Mouse (Mus musculus) ovary, postnatal 36 days (tissue): Measurements from ENCODE around the gene Baz2b.

ENCODE experiments used
- DNase-seq: peaks from one replicate; pipeline ENCODE4 v3.0.0; 2022; ENCODE audit warnings: low spot score, mixed read lengths

The Baz2b gene

DNA sequence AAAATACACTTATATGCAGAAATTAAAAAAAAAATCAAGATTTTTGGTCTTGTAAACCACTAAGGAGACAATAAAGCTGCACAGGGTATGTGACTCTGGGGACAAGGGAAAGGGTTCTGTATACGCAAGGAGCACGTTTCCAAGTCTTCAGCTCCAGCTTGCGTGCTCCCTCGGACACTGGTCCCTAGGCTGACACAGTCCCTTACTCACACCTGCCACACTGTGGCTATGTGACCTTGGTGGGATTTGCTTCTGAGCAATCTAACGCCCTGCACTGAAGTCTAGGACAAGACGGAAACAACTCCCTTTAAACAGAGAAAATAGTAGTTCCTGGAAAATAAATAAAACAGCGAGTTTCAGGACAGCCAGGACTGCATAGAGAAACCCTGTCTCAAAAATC, 253.7 kb downstream of the Baz2b start:
- DNase-seq, result no peak

DNA sequence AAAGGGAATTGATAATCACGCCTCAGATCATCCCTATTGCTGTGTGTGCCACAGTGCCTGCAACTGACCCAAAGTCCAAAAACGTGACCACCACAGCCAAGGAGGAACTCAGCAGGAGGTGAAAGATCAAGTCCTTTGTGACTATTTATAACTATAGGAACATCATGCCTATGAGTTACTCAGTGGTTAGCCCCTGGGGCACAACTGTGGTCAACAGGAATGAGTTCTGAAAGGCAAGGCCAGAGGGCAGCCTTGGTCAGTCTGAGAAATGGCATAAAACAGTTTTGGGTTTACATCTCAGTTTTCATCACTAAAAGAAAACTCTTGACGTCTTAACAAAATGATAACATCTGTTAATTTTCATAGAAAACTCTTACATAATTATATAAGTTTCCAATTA, 254.8 kb downstream of the Baz2b start:
- no peak for DNase-seq

DNA sequence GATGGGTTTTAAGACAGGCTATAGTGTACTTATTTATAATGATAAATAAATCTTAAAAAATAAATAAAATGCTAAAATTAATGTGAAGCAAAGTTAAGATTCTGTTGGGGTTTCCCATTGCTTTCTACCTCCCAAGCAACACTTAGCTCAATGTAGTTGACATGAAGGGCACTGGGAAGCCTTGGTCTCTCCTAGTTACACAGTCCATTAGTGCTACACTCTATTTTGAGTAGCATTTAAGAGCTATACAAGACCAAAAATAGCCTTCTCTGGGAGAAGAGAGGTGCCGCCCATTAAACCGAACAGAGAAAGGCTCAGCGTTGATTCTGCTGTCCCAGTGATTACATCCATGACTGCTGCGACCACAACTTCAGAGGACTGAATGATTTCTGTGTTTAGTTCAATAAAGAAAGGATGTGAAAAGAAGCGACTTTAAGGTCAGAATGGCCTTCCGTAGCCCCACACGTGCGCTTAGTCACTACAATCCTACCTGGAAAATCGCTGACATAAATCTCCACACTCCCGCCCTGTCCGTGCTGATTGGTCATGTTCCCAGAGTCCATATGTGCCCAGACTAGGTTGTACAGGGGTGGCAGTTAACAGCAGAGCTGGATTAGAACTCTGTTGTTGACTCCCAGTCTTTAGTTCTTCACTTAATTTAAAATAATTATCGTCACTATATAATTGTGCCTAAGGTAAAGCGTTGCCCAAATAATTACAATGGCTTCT, 257.2 kb downstream of the Baz2b start:
- no peak for DNase-seq

DNA sequence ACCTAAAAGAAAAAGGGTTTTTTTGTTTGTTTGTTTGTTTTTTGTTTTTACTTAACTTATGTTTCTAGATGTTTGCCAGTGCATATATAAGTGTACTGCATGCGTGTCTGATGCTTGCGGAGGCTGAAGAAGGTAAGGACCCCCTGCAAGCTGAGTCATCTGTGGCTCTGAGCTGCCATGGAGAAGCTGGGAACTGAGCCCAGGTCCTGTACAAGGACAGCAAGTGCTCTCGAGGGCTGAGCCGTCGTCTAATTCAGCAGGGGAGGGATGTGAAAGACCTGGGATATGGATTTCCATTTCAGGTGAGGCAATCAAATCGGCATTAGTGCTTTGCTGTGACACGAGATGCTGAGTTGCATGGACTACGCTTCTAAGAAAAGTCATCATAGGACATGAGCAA, 257.9 kb downstream of the Baz2b start:
- DNase-seq, result no peak

DNA sequence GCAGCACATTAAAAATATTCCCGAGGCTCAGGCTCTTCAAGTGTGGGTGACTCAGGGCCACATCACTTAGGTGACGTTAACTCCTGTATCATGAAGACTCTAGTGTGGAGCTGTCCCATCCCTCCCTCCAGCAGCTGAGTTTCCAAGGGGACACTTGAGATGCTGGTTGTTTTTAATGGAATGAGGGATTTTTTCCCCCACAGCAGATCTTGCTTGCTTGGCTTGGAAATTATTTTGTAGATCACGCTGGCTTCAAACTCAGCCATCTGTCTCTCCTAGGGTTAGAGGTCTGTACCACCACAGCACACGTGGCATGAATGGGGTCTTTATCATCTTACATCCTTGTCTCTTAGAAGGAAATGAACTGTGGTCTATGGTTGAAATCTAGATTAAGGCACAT, 258.5 kb downstream of the Baz2b start:
- no peak for DNase-seq

DNA sequence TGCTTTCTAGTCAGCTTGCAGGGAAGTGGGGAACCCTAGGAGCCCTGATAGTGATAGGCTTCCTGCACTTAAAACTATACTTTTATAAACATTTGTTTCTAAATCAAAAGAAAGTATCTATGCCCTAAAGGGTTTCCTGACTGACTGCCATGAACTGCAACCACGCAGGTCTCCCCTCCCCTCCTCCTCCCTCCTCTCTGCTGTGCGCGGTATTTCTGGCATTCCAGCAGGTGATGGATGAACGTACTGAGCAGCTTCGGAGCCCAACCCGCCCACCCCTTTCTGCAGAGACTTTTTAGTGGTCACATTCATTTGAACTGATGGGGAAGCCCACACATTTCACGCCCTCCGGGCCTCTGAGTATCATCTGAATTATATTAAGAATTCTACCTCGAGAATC, 273.3 kb downstream of the Baz2b start:
- no peak for DNase-seq

DNA sequence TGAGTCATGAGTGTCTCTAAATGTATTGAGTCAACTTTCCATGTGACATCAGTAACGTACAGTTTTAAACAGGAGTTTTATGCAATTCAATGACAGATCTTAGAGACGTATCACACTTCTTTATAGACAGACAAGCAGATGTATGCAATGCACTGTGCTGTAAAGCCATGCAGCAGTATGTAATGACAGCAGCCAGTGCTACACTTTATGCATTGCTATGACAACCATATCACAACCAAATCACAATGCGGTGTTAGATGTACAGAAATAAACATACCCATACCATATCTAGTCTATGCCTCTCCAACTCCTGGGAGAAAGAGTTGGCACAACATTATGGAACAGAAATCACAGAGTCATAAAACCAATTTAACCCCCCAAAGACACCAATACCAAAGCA, 276.5 kb downstream of the Baz2b start:
- DNase-seq, result no peak

DNA sequence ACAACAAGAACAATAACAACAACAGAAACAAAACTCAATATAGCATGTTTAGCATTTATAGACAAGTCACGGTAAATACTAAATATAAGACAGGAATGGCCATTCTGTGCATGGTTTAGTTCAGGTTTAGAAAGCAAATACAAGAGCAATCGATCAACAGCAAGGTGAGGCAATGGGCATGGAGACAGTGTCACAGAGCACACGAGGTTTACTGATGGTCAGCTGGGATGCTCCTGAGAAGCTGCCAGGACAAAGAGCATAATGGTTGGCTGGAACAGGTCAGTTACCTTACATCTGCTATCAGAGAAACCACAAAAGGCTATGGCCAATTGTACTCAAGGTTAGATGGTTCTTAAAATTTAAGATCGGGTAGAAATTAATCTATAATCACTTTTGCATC, 277.4 kb downstream of the Baz2b start:
- DNase-seq, result no peak

DNA sequence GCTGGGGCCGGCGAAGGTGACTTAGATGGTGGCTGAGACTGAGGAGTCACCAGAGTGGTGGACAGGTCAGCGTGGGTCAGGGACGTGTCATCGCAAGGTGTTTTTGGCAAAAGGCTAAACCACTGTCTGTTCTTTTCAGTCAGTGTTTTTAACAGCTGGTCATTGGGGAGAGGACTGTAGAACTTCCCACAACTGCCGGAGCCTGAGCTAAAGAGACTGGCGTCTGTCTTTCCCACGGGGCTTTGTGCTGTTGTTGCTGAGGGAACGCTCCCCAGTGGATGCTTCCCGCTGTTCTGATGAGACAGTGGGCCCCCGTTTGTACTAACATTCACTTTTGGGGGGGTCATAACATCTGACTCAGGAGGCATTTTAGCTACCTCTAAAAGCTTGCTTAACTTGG, 296.0 kb downstream of the Baz2b start:
- no peak for DNase-seq

DNA sequence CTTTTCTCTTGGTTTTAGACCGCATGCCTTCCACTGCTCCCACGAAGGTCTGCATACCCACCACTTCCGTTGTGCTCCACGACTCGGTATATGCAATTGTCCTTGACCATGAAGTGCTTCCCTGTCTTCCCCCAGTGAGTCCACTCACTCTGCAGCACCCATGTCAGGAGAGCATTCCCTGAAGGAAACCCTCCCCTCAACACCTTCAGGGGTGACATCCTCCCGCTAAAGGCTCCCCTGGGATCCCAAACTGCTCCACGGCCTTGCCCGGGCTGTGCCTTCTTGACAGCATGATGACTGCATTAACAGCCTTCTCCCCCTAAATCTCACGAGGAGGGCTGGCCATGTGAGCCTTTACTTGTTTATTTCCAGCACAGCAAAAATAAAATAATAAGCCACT, 301.6 kb downstream of the Baz2b start:
- no peak for DNase-seq

DNA sequence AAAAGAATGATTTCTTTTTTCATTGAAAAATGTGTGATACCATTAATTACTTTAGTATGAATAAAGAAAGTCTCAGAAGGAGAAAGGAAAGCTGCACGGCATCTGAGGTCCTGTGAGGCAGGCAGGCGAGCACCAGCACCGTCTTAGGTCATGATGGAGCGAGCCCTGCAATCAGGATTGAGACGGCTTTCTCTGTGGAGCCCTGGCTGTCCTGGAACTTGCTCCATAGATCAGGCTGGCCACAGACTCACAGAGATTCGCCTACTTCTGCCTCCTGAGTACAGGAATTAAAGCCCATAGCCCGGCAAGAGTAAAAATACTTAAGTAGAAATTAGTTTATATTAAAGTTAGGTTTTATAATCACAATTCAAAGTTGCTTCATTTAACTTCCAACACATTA, 305.6 kb downstream of the Baz2b start:
- no peak for DNase-seq

DNA sequence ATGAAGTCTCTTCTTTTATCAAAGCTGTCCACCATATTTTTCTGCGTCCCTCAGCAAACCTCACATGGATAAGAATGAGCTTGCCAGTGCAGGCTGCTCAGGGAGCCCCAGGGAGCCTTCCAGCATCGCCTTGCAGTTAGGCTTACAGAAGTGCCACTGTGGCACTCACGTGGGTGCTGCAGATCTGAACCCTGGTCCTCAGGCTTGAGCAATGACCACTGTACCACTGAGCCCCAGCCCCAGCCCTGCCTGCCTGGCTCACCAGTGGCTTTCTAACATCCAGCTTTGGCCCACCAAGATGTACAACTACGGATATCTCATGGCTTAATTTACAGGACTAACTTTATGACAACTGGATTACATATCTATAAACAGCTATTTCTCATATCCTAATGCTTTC, 311.0 kb downstream of the Baz2b start:
- no peak for DNase-seq

DNA sequence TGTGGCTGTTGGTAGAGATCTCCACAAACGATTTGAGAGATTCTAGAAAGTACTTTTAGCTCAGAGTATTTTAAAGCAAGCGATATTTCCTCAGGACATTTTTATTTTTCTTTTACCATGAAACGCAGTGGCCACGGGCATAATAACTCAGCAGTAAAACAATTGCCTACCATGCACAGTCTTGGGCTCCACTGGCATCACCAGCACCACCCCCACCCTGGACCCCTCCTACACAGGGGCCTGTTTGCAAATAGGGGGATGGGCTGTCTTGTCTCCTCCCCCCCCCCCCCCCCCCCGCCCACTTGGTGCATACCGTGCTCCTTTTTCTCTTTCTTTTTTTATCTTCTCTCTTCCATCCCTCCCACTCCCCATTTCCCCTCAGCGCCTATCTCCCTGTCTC, 311.5 kb downstream of the Baz2b start:
- no peak for DNase-seq

DNA sequence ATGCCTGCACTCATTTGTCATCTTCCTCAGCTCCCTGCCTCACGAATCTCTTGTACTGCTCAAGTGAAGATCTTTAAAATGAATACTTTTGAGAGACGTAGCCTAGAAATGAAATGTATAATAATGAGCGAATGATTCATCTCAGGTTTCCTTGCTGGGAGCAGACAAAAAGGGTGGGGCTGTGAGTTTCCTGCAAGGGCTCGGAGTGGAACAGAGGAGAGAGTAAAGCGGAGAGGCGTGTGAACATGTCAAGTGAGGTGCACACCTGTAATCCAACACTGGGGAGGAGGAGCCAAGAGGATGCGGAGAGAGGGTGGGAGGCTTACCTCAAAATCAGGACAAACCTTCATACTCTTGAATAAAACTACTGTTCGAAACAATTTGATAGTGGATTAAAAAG, 312.8 kb downstream of the Baz2b start:
- DNase-seq, result no peak

DNA sequence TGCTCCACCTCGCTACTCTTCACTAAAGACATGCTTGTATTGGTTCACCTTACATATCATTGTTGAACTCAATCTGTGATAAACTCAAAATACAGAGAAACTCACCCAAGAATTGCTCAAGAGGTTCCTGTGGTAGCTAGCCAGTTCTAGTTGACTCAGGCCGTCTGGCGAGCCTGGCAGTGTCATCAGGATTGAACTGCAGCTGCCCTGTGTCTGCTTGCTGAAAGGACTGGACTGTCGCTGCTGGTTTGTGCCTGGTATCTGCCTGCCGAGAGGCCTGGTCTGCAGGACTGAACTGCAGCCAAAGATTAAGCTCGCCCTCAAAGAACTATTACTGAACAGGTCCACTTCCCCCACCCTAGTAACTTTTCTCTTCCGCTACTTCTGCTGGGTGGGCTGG, 313.2 kb downstream of the Baz2b start:
- DNase-seq, result no peak

DNA sequence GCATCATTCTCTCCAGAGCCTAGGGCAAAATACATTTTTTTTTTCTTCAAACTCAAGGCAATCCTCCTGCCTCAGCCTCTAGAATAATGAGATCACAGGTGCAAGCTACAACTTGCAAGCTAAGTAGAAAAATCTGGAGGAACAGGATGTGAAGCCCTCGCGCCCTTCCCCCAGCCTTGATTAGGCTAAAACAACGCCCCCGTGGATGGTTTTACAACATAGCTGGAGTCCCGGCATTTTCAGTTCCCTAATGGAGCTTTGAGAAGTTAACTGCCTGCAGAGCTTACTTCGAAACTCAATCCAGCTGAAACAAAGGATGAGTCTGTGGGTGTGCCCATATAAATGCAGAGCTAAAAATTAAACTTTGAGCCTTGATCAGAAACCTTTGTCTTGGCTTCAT, 319.9 kb downstream of the Baz2b start:
- no peak for DNase-seq

DNA sequence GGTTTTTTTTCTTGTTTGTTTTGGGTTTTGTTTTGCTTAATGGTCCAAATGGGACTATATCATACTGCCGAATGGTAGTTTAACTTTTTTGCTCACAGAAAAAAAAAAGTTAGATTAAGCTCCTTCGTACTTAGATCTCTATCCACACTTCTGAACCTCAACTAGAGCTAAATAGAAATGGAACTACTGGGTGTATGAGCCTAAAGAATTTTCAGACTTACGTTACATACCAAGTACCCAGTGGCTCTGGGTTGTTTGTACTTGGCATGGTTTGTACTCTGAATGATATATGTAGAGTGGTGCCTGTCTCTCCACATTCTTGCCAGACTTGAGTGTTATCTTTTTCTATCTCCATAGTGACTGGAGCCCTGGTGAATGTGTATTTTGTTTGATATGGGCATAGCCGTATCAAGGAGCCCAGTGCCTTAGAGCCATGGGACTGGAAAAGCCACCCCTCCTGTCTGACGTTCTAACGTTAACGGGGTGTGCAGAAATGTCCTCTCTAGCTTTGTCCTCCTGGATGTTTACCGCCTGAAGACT, 326.8 kb downstream of the Baz2b start:
- DNase-seq, result no peak

DNA sequence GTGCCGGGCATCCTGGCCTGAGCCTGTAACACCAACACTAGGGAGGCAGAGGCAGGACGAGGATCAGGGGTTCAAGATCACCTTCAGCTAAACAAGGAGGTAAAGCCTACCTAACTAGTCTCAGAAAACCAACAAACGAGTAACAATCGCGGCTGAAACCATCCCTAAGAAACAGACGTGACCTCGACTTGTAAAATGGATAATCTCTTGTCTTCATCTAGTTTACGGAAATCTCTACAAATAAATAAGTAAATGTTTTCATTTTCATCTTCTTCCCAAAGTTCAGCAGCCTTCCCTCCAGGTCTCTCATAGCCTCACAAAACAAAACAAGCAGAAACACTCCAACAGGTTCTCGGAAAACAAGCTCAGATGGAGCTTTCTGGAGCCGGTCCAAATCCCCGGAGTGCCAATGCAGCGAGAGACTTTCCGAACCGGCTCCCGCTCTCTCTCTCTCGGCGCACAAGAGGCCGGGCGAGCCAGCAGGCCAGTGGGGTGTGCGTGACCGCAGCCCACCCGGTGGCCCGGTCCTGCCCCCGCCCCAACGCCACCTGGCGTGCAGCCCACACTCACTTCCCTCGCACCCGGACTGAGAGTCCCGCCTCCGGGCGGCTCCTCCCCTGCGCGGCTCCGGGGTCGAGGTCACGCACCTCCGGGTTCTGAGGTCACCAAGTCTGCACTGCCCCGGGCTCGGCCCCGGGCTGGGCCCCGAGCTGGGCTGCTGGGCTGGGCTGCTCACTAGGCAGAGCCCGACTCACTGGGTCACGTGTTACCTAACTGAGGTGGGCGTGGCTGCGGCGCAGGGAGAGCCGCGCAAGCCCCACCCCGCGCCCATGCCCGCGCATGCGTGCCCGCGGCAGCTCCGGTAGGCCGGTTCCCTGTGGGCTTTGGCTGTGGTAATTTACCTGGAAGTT, 327.6 kb downstream of the Baz2b start, which contains the start of gene Wdsub1:
TSS of gene Wdsub1 (minus strand) at position 761 of the 911 bp plus-strand sequence.
- DNase-seq, result peak; percentile 92

DNA sequence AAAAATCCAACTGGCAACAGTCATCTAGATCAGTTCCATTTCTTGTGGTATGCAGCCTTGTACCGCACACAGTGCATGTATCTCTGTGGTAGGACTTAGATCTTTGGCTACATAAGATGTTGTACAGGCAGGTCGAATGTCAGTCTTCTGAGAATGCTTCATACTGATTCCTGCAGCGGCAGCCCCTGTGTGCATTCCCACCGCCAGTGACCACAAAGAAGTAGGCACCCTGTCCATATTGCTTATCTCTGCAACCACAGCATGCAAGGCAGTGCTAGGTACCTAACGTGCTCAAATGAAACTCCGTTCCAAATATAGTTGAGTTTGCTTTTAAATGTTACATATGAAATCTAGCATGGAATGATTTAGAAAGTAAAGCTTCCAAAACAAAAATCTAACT, 328.2 kb downstream of the Baz2b start:
- no peak for DNase-seq

DNA sequence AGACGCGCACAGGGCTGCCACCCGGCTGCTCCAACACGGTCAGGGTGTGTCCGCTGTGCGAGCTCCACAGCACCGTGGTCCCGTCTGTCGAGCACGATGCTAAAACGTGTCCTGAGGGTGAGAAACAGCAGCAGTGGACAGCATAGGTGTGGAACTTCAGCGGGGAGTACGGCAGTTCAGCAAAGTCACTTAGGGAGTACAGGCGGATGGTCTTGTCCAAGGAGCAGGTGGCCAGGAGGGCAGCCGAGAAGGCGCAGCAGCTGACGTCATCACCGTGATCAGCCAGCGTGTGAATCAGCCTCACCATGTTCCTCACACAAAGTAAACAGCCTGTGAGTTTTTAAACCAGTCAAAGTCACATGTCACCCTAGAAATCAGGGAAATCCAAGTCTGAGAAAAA, 331.4 kb downstream of the Baz2b start:
- no peak for DNase-seq

DNA sequence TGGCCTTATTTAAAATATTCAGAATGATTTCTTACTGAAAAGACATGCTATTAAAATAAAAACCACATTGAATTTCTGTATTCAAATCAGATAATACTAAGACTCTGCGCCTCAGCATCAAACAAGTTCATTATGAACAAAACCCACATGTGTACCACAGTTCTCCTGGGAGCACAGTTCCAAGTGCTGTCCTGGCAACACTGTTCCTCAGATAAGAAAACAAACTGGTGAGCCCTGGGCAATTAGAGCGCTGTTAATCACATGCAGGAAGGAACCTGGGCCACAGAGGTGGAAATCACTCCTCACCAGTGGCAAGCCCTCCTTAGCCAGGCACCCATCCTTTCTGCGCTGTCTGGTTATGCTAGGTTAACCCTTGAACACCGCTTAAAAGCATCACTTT, 332.3 kb downstream of the Baz2b start:
- no peak for DNase-seq

DNA sequence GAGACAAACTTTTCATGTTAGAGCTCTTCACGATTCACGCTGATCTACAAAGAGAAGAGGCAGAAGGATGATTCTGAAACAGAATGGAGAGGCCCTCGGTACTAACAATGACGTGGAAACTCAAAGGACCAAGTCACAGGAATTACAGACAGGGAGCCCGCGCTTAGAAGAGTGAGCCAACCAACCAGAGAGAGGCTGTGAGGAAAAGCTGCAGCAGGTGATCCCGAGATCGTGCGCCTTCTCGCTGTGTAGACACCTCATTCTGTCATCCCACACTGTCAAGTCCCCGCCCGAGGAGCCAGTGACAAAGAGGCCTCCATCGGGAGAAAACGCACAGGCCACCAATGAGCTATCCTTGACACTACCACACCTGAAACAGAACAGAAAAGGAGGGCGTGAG, 333.2 kb downstream of the Baz2b start:
- no peak for DNase-seq

DNA sequence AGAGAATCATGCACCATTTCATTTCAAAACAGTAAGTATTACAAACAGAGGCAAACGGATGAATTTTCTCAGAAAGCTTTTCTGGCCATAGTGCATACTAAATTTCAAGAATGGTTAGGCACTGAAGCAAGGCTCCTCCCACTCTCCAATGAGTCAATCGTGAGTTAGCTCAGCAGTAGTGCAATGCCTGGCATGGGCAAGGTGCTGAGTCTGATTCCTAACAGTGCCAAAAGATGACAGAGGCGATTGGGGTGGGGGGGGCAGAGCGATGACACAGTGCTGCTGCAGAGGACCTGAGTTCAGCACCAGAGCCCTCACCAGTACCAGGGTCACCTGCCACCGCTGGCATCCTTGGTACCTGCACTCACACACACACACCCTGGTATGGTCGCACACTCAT, 339.1 kb downstream of the Baz2b start:
- no peak for DNase-seq
